Mouse (Mus musculus): ENCODE measurements around the gene Vars. TPM values are rescaled to one million over a fixed set of nuclear protein-coding genes. Genes with fewer than 3 reads are reported as not detected.
"Not testable (repeated sequence)": the region's sequence is repeated elsewhere in the genome, so short reads cannot be mapped to it uniquely, and the experiment has no call there.

Gene Vars
- polyA plus RNA-seq, 1 experiment from 2014 or later = 124 TPM

- H3K9ac ChIP-seq (ENCODE audit: low read length) = no peak overlapping the region
- H3K27me3 ChIP-seq (ENCODE audit: control insufficient read depth, insufficient read depth, low read length) = no peaks in the 10 kb centered on the region
- ATAC-seq (ENCODE audit: insufficient number of reproducible peaks, low FRiP score, low TSS enrichment, low read depth) = no peak
- DNase-seq (ENCODE audit: low spot score) = no peak
- H3K9me3 ChIP-seq (ENCODE audit: control insufficient read depth, low read length) = no peaks in the 10 kb centered on the region
- H3K27ac ChIP-seq (replicated peaks; ENCODE audit: low read depth, low read length) = no peak overlapping the region
- 93% methylated on average over 12 of the region's 14 CpGs for WGBS
- peak overlapping the region; percentile 17; the same call in 1 of the 2 replicates for H3K4me2 ChIP-seq (ENCODE audit: low read depth, severe bottlenecking)
- no peak overlapping the region for H3K4me3 ChIP-seq (ENCODE audit: low read depth, low read length)
- peaks cover 16% of the 10 kb centered on the region for H3K36me3 ChIP-seq (ENCODE audit: control insufficient read depth, insufficient read depth, low read length)
- peaks cover 3% of the 10 kb centered on the region; the same call in 1 of the 2 replicates for H3K4me1 ChIP-seq (ENCODE audit: control insufficient read depth, insufficient read depth, low read length)
Measured at GRCm38 (mm10) chr17:34996411-34997141, 4.2 kb upstream of the Vars start.

- Histone ChIP-seq H3K27ac (replicated peaks; ENCODE audit: low read depth, low read length) (no peak overlapping the region), H3K4me2 (ENCODE audit: low read depth, severe bottlenecking) (0 out of 2 replicates have a peak overlapping the region, but pooled peaks have one; percentile 17), H3K9me3 (ENCODE audit: control insufficient read depth, low read length) (no peaks in the 10 kb centered on the region), H3K9ac (ENCODE audit: low read length) (no peak overlapping the region), H3K4me3 (ENCODE audit: low read depth, low read length) (no peak overlapping the region), H3K4me1 (ENCODE audit: control insufficient read depth, insufficient read depth, low read length) (peaks cover 3% of the 10 kb centered on the region), H3K36me3 (ENCODE audit: control insufficient read depth, insufficient read depth, low read length) (peaks cover 16% of the 10 kb centered on the region), H3K27me3 (ENCODE audit: control insufficient read depth, insufficient read depth, low read length) (no peaks in the 10 kb centered on the region)
- WGBS = 95% methylated on average over 5 of the region's 5 CpGs
- DNase-seq (ENCODE audit: low spot score) (no peak), ATAC-seq (ENCODE audit: insufficient number of reproducible peaks, low FRiP score, low TSS enrichment, low read depth) (no peak)
Measured at GRCm38 (mm10) chr17:34997142-34997483, 3.7 kb upstream of the Vars start.

GRCm38 (mm10) chr17:34998526-34999430, 2.0 kb upstream of the Vars start:
- WGBS = 95% methylated on average over 15 of the region's 15 CpGs
- ATAC-seq (ENCODE audit: insufficient number of reproducible peaks, low FRiP score, low TSS enrichment, low read depth) (no peak), DNase-seq (ENCODE audit: low spot score) (no peak)
- Histone ChIP-seq H3K9ac (ENCODE audit: low read length) (no peak overlapping the region), H3K27ac (replicated peaks; ENCODE audit: low read depth, low read length) (no peak overlapping the region), H3K9me3 (ENCODE audit: control insufficient read depth, low read length) (no peaks in the 10 kb centered on the region), H3K4me1 (ENCODE audit: control insufficient read depth, insufficient read depth, low read length) (peaks cover 16% of the 10 kb centered on the region), H3K4me2 (ENCODE audit: low read depth, severe bottlenecking) (peak overlapping the region; percentile 40), H3K36me3 (ENCODE audit: control insufficient read depth, insufficient read depth, low read length) (peaks cover 16% of the 10 kb centered on the region), H3K4me3 (ENCODE audit: low read depth, low read length) (no peak overlapping the region), H3K27me3 (ENCODE audit: control insufficient read depth, insufficient read depth, low read length) (no peaks in the 10 kb centered on the region)

GRCm38 (mm10) chr17:34999871-35000716, 693 bp upstream of the Vars start:
- H3K4me3 ChIP-seq (ENCODE audit: low read depth, low read length) = peak overlapping the region; percentile 70

GRCm38 (mm10) chr17:35001452-35002152, 815 bp downstream of the Vars start:
- Histone ChIP-seq H3K36me3 (ENCODE audit: control insufficient read depth, insufficient read depth, low read length) (peaks cover 28% of the 10 kb centered on the region), H3K4me3 (ENCODE audit: low read depth, low read length) (peak overlapping the region; percentile 70), H3K27ac (replicated peaks; ENCODE audit: low read depth, low read length) (peak overlapping the region; percentile 94), H3K27me3 (ENCODE audit: control insufficient read depth, insufficient read depth, low read length) (no peaks in the 10 kb centered on the region), H3K4me2 (ENCODE audit: low read depth, severe bottlenecking) (peak overlapping the region; percentile 82), H3K9me3 (ENCODE audit: control insufficient read depth, low read length) (no peaks in the 10 kb centered on the region), H3K4me1 (ENCODE audit: control insufficient read depth, insufficient read depth, low read length) (peaks cover 16% of the 10 kb centered on the region), H3K9ac (ENCODE audit: low read length) (peak overlapping the region; percentile 91)
- under 1% methylated on average over 34 of the region's 35 CpGs for WGBS
- peak; percentile 41 for DNase-seq (ENCODE audit: low spot score)
- ATAC-seq (ENCODE audit: insufficient number of reproducible peaks, low FRiP score, low TSS enrichment, low read depth) = peak; percentile 1; the same call in 1 of the 2 replicates

More at GRCm38 (mm10) chr17:34999871-35000716, 693 bp upstream of the Vars start:
- peak overlapping the region; percentile 91 for H3K9ac ChIP-seq (ENCODE audit: low read length)
- 27% methylated on average over 29 of the region's 32 CpGs for WGBS
- H3K4me2 ChIP-seq (ENCODE audit: low read depth, severe bottlenecking) = peak overlapping the region; percentile 82
- peaks cover 16% of the 10 kb centered on the region for H3K4me1 ChIP-seq (ENCODE audit: control insufficient read depth, insufficient read depth, low read length)
- H3K27ac ChIP-seq (replicated peaks; ENCODE audit: low read depth, low read length) = peak overlapping the region; percentile 94
- ATAC-seq (ENCODE audit: insufficient number of reproducible peaks, low FRiP score, low TSS enrichment, low read depth); H3K9me3 ChIP-seq (ENCODE audit: control insufficient read depth, low read length); H3K27me3 ChIP-seq (ENCODE audit: control insufficient read depth, insufficient read depth, low read length): not testable (repeated sequence)
- peaks cover 19% of the 10 kb centered on the region for H3K36me3 ChIP-seq (ENCODE audit: control insufficient read depth, insufficient read depth, low read length)
- DNase-seq (ENCODE audit: low spot score) = peak; percentile 60

GRCm38 (mm10) chr17:35002153-35002865, 1.5 kb downstream of the Vars start:
- peak overlapping the region; percentile 70 for H3K4me3 ChIP-seq (ENCODE audit: low read depth, low read length)
- WGBS = 13% methylated on average over 12 of the region's 12 CpGs
- no peak for ATAC-seq (ENCODE audit: insufficient number of reproducible peaks, low FRiP score, low TSS enrichment, low read depth)
- no peaks in the 10 kb centered on the region for H3K27me3 ChIP-seq (ENCODE audit: control insufficient read depth, insufficient read depth, low read length)
- H3K27ac ChIP-seq (replicated peaks; ENCODE audit: low read depth, low read length) = peak overlapping the region; percentile 94; the same call in 1 of the 2 replicates
- DNase-seq (ENCODE audit: low spot score) = no peak
- peak overlapping the region; percentile 82 for H3K4me2 ChIP-seq (ENCODE audit: low read depth, severe bottlenecking)
- H3K4me1 ChIP-seq (ENCODE audit: control insufficient read depth, insufficient read depth, low read length) = peaks cover 16% of the 10 kb centered on the region
- H3K9ac ChIP-seq (ENCODE audit: low read length) = peak overlapping the region; percentile 91
- H3K36me3 ChIP-seq (ENCODE audit: control insufficient read depth, insufficient read depth, low read length) = peaks cover 28% of the 10 kb centered on the region
- H3K9me3 ChIP-seq (ENCODE audit: control insufficient read depth, low read length) = no peaks in the 10 kb centered on the region

GRCm38 (mm10) chr17:35003022-35003838, 2.4 kb downstream of the Vars start:
- Histone ChIP-seq H3K36me3 (ENCODE audit: control insufficient read depth, insufficient read depth, low read length) (peaks cover 26% of the 10 kb centered on the region), H3K4me1 (ENCODE audit: control insufficient read depth, insufficient read depth, low read length) (peaks cover 16% of the 10 kb centered on the region), H3K27me3 (ENCODE audit: control insufficient read depth, insufficient read depth, low read length) (no peaks in the 10 kb centered on the region), H3K9ac (ENCODE audit: low read length) (peak overlapping the region; percentile 91; the same call in 1 of the 2 replicates), H3K4me3 (ENCODE audit: low read depth, low read length) (peak overlapping the region; percentile 70), H3K4me2 (ENCODE audit: low read depth, severe bottlenecking) (peak overlapping the region; percentile 82; the same call in 1 of the 2 replicates), H3K27ac (replicated peaks; ENCODE audit: low read depth, low read length) (no peak overlapping the region), H3K9me3 (ENCODE audit: control insufficient read depth, low read length) (no peaks in the 10 kb centered on the region)
- DNase-seq (ENCODE audit: low spot score) = no peak
- WGBS = 67% methylated on average over 9 of the region's 9 CpGs
- no peak for ATAC-seq (ENCODE audit: insufficient number of reproducible peaks, low FRiP score, low TSS enrichment, low read depth)

All from limb, embryonic 11.5 days (tissue).